Mouse (Mus musculus) midbrain, embryonic 11.5 days (tissue): ENCODE measurements around the gene Ankrd13b. TPM values are rescaled to one million over a fixed set of nuclear protein-coding genes. Genes with fewer than 3 reads are reported as not detected.
A peak's percentile ranks its signal among the peaks of the same experiment; 100 is the strongest.

Source experiments
- ATAC-seq: fragments of 200-750 bp; cut with Nextera tagmentation; 2 replicates; pipeline ENCODE4 v1.8.0; 2017; ENCODE audit warnings: moderate TSS enrichment, moderate library complexity; ENCODE audit not compliant: low FRiP score
- DNase-seq: peaks from one replicate; pipeline ENCODE4 v3.0.0; 2015; ENCODE audit warnings: low spot score; ENCODE audit errors: missing footprints
- H3K27ac ChIP-seq: fragments of 300-500 bp; sonication (generic); 2 replicates; pipeline ENCODE4 v1.5.1; 2014; ENCODE audit warnings: low read depth, low read length
- H3K27me3 ChIP-seq: fragments of 300-500 bp; sonication (generic); 2 replicates; pipeline ENCODE4 v1.6.1; 2014; ENCODE audit warnings: mild to moderate bottlenecking, low read length, moderate library complexity, mixed read lengths; ENCODE audit not compliant: control insufficient read depth, insufficient read depth
- H3K36me3 ChIP-seq: fragments of 300-500 bp; sonication (generic); 2 replicates; pipeline ENCODE4 v1.6.1; 2014; ENCODE audit warnings: mild to moderate bottlenecking, low read length, moderate library complexity, mixed read lengths; ENCODE audit not compliant: control insufficient read depth, insufficient read depth
- H3K4me1 ChIP-seq: fragments of 300-500 bp; sonication (generic); 2 replicates; pipeline ENCODE4 v1.6.1; 2014; ENCODE audit warnings: low read length; ENCODE audit not compliant: control insufficient read depth, insufficient read depth
- H3K4me2 ChIP-seq: fragments of 300-500 bp; sonication (generic); 2 replicates; pipeline ENCODE4 v1.6.1; 2014; ENCODE audit warnings: mild to moderate bottlenecking, moderate library complexity
- H3K4me3 ChIP-seq: fragments of 300-500 bp; sonication (generic); 2 replicates; pipeline ENCODE4 v1.5.1; 2014; ENCODE audit warnings: low read depth, low read length
- H3K9ac ChIP-seq: fragments of 300-500 bp; sonication (generic); 2 replicates; pipeline ENCODE4 v1.6.1; 2014; ENCODE audit warnings: low read length
- H3K9me3 ChIP-seq: fragments of 300-500 bp; sonication (generic); 2 replicates; pipeline ENCODE4 v1.6.1; 2016; ENCODE audit warnings: low read length; ENCODE audit not compliant: control insufficient read depth
- WGBS: fragments of 180-500 bp; shearing (Covaris S2); extraction: QIAGEN DNeasy Blood & Tissue Kit; methylation state at CpG from one replicate; pipeline ENCODE4 v1.1.7; 2014; 5-methylcytosine and 5-hydroxymethylcytosine counted together
- polyA plus RNA-seq: library from polyadenylated mRNA; unstranded; fragments of >200 nt; fragmentation: Nextera tagmentation; extraction: Ambion mirVana; gene quantifications from 2 replicates; pipeline ENCODE4 v1.2.1, GENCODE M21; 2014

The Ankrd13b gene
- polyA plus RNA-seq, 1 experiment from 2014 or later, result 13.5 TPM

DNA sequence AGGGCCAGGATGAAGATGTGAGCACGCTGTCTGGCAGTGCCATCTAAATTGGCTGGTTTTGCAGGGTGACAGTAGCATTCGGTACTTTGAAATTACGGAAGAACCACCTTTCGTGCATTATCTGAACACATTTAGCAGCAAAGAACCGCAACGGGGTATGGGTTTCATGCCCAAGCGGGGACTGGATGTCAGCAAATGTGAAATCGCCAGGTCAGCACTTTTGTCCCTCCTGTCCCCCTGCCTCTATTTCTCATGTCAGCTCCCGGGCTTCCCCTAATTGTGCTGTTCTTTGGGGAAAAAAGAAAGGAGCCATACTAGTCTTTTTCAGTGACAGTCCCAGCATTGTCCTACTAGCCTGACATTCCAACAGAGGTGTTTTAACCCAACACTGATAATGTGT, 21.1 kb downstream of the Ankrd13b start:
- no peak for ATAC-seq
- no peaks in the 10 kb centered on the region for H3K9me3 ChIP-seq
- H3K4me1 ChIP-seq, result no peaks in the 10 kb centered on the region
- WGBS, result 90% methylated on average over 9 of the region's 9 CpGs
- peaks cover 8% of the 10 kb centered on the region for H3K36me3 ChIP-seq
- no peak overlapping the region for H3K4me3 ChIP-seq
- no peak for DNase-seq
- no peak overlapping the region for H3K4me2 ChIP-seq
- H3K27me3 ChIP-seq, result peaks cover 33% of the 10 kb centered on the region
- H3K27ac ChIP-seq, result no peak overlapping the region
- H3K9ac ChIP-seq, result no peak overlapping the region

DNA sequence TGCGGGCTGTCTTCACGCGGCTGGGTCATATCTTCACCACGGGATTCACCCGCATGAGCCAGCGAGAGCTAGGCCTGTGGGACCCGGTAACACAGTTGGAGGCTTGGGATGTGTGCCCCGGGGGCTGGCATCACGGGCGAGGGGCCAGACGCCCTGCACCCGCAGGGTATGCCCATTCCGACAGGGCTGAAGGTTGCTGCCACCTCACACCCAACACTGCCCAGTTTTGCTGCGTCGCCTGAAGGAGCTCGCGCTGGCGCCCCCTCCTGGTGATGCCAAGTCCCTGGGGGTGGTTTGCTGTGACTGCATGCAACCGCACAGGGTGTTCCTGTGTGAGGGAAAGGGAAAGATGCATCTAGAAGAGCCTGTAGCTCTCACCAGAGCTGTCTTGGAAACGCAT, 21.7 kb downstream of the Ankrd13b start:
- peaks cover 8% of the 10 kb centered on the region for H3K36me3 ChIP-seq
- 12% methylated on average over 20 of the region's 20 CpGs for WGBS
- H3K4me3 ChIP-seq, result no peak overlapping the region
- 0 out of 2 replicates have a peak, but pooled peaks have one; percentile 18 for ATAC-seq
- H3K4me2 ChIP-seq, result 0 out of 2 replicates have a peak overlapping the region, but pooled peaks have one; percentile 15
- peaks cover 2% of the 10 kb centered on the region for H3K4me1 ChIP-seq
- H3K9ac ChIP-seq, result no peak overlapping the region
- H3K27ac ChIP-seq, result no peak overlapping the region
- peaks cover 39% of the 10 kb centered on the region for H3K27me3 ChIP-seq
- DNase-seq, result peak; percentile 94
- no peaks in the 10 kb centered on the region for H3K9me3 ChIP-seq

DNA sequence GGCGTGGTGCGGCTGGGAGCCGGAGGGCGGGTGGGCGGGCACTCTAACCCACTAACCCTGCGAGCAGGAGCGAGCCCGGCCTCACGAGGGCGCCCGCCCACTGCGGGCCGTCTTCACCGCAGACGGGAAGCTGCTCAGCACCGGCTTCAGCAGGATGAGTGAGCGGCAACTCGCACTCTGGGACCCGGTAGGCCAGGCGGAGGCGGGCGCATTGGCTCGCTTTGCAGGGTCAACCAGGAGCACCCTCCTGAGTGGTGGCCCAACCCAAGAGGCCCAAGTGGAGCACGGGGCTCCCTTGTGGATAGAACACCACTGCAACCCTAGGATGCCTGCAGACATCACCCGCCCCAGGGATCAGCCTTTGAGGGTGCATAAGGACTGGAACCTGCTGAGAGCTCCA, 22.3 kb downstream of the Ankrd13b start:
- H3K36me3 ChIP-seq, result peaks cover 8% of the 10 kb centered on the region
- H3K4me3 ChIP-seq, result no peak overlapping the region
- H3K27me3 ChIP-seq, result peaks cover 46% of the 10 kb centered on the region
- H3K9ac ChIP-seq, result no peak overlapping the region
- H3K4me1 ChIP-seq, result peaks cover 7% of the 10 kb centered on the region
- no peak overlapping the region for H3K27ac ChIP-seq
- H3K4me2 ChIP-seq, result no peak overlapping the region
- peak; percentile 2; the same call in 1 of the 2 replicates for ATAC-seq
- peak; percentile 88 for DNase-seq
- 4% methylated on average over 25 of the region's 25 CpGs for WGBS
- H3K9me3 ChIP-seq, result no peaks in the 10 kb centered on the region

DNA sequence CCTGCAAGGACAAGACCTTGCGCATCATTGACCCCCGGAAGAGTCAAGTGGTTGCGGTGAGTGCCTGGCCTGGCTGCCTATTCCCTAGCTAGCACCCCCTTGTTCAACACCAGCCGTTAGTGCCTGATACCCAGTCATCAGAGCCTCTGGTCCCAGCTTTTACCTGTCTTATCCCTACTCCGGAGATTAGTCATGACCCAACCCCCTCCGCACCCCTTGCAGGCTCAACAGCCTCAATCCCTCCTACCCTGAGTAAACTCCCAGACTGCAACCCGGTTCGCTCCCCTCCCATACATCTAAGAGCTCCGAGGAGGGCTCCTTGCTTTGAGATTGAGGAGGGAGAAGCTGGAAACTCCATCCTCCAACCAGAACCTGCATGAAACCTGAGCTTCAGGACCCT, 22.9 kb downstream of the Ankrd13b start:
- ATAC-seq (no peak), DNase-seq (no peak)
- 34% methylated on average over 9 of the region's 9 CpGs for WGBS
- Histone ChIP-seq H3K9ac (no peak overlapping the region), H3K27me3 (peaks cover 50% of the 10 kb centered on the region), H3K4me3 (no peak overlapping the region), H3K36me3 (peaks cover 4% of the 10 kb centered on the region), H3K9me3 (no peaks in the 10 kb centered on the region), H3K27ac (no peak overlapping the region), H3K4me1 (peaks cover 11% of the 10 kb centered on the region), H3K4me2 (no peak overlapping the region)

DNA sequence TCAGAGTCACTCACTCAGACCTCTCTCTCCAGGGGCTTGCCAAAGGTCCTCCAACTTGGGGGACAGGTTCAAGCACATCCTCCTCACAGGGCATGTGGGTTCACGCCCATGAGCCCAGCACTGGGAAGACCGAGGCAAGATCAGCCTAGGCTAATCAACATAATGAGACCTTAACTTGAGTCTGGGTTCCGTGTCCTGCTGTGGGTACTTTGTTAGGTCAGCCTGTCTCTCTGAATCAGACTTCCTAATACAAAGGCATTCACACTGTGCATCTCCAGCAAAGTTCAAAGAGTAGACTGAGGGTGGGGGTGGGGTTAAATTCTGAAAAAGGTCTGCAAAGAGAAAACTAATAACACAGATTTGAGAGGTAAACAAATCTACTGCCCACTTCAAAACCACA, 24.4 kb downstream of the Ankrd13b start:
- H3K4me3 ChIP-seq, result no peak overlapping the region
- no peaks in the 10 kb centered on the region for H3K36me3 ChIP-seq
- H3K9ac ChIP-seq, result no peak overlapping the region
- H3K27me3 ChIP-seq, result peaks cover 61% of the 10 kb centered on the region
- H3K4me1 ChIP-seq, result peaks cover 11% of the 10 kb centered on the region
- no peak for ATAC-seq
- no peak for DNase-seq
- H3K27ac ChIP-seq, result no peak overlapping the region
- H3K4me2 ChIP-seq, result no peak overlapping the region
- H3K9me3 ChIP-seq, result no peaks in the 10 kb centered on the region
- WGBS, result 59% methylated on average over 3 of the region's 3 CpGs

DNA sequence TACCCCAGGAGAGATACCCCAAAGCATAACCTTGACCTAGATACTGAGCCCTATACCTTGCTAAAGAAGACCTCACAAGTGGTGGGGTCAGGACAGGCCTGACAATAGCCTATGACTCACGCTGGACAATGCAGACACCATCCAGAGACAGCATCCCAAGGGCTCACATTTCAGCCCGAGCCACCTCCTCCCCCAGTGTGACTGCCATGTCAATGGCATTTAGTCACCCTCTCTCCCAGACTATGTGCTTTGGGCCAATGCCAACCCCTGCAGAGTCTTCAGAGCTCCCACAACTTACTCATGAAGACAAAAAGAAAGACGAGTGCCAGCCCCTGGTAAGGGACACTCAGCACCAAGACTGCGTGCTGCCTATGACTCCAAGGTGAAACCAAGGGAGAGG, 24.8 kb downstream of the Ankrd13b start:
- 62% methylated on average over 4 of the region's 4 CpGs for WGBS
- Histone ChIP-seq H3K4me2 (no peak overlapping the region), H3K27me3 (peaks cover 61% of the 10 kb centered on the region)

DNA sequence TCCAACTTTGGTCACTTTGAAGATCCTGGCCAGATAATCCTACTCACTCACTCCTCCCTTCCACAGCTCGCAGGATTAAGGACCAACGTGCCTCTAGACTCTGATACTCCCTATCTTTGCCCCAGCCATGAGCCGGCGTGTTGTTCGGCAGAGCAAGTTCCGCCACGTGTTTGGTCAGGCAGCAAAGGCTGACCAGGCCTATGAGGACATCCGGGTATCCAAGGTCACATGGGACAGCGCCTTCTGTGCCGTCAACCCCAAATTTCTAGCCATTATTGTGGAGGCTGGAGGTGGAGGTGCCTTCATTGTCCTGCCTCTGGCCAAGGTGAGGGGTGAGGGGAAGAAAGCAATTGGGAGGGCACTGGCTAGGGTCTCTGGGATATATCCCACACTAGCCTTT, 25.7 kb downstream of the Ankrd13b start:
- Histone ChIP-seq H3K9ac (no peak overlapping the region), H3K4me1 (peaks cover 11% of the 10 kb centered on the region), H3K27ac (no peak overlapping the region), H3K27me3 (peaks cover 61% of the 10 kb centered on the region), H3K4me3 (no peak overlapping the region), H3K4me2 (no peak overlapping the region), H3K9me3 (no peaks in the 10 kb centered on the region), H3K36me3 (no peaks in the 10 kb centered on the region)
- ATAC-seq, result no peak
- WGBS, result 71% methylated on average over 10 of the region's 10 CpGs
- DNase-seq, result no peak

More for the DNA sequence above, 24.8 kb downstream of the Ankrd13b start:
- Histone ChIP-seq H3K4me1 (peaks cover 11% of the 10 kb centered on the region), H3K9ac (no peak overlapping the region), H3K9me3 (no peaks in the 10 kb centered on the region), H3K36me3 (no peaks in the 10 kb centered on the region), H3K27ac (no peak overlapping the region), H3K4me3 (no peak overlapping the region)
- DNase-seq (no peak), ATAC-seq (no peak)

DNA sequence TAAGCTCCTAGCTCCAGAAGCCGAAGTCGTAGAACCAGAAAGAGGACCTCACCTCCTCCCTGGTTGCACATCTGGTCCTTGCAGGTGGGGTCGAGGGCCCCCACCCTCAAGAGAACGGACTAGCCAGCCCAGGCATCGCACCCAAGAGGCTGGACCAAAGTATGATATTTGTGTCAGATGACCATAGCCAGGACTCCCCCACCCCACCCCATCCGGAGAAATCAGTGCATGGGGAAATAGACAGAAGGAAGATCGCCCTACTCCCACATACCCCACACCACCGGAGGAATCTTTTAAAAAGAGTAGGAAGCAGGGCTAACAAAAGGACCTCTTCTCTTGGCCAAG, 26.4 kb downstream of the Ankrd13b start:
- 44% methylated on average over 8 of the region's 8 CpGs for WGBS
- no peak overlapping the region for H3K4me3 ChIP-seq
- peaks cover 59% of the 10 kb centered on the region for H3K27me3 ChIP-seq
- H3K27ac ChIP-seq, result no peak overlapping the region
- H3K4me1 ChIP-seq, result peaks cover 11% of the 10 kb centered on the region
- no peak for DNase-seq
- no peaks in the 10 kb centered on the region for H3K36me3 ChIP-seq
- ATAC-seq, result no peak
- no peaks in the 10 kb centered on the region for H3K9me3 ChIP-seq
- no peak overlapping the region for H3K9ac ChIP-seq
- H3K4me2 ChIP-seq, result no peak overlapping the region; the same call in 1 of the 2 replicates

DNA sequence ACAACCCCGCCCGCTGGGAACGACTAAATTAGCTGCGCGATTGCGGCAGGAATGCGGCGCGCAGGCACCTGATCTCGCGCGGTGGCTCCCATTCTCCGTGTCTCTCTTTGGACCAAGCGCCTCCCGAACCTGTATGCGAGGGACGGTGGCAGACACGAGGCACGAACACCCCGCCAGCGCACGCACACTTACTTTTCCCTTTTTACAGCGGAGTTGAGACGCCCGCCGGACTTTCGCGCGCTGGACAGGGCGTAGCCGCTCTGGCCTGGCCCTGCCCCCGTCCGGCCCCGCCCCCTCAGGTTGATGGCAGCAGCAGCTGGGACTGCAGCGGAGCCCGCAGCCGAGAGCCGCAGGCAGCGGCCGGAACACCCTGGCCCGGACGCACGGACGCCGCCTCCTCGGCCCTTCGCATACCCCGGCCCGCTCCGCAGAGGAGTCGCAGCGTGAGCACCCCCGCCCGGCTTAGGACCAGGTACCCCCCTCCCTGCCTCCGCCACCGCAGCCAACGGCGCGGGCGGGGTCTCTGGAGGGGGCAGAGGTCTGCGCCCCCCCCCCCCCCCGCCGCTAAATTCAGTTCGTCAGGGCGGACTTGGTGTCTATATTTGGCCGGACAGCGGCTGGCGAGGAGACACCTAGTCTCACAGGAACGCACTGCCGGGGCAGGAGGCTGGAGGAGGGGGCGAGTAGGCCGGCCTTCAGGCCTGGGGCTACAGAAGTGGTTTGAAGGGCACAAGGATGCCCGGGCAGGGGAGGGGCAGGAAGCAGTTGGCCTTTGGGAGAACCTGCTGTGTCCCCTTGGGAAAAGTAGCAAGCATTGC, 27.0 kb downstream of the Ankrd13b start, which contains the start of gene Coro6:
Gene Coro6 (plus strand): TSS at position 129 of the 818 bp plus-strand sequence.
- no peak within 1 kb of the TSS for H3K27ac ChIP-seq
- peak within 1 kb of the TSS; percentile 52 for H3K4me3 ChIP-seq
- no peaks in the 10 kb centered on the region for H3K9me3 ChIP-seq
- H3K9ac ChIP-seq, result peak within 1 kb of the TSS; percentile 57
- 0% methylated on average over 72 of the region's 73 CpGs for WGBS
- peaks cover 56% of the 10 kb centered on the region for H3K27me3 ChIP-seq
- peak within 1 kb of the TSS; percentile 99 for H3K4me2 ChIP-seq
- DNase-seq (peak; percentile 95), ATAC-seq (peak; percentile 79)
- peaks cover 11% of the 10 kb centered on the region for H3K4me1 ChIP-seq
- no peaks in the 10 kb centered on the region for H3K36me3 ChIP-seq
